Comparison of ENCODE assay signal across 26 mouse cellular contexts in the genomic region with DNA sequence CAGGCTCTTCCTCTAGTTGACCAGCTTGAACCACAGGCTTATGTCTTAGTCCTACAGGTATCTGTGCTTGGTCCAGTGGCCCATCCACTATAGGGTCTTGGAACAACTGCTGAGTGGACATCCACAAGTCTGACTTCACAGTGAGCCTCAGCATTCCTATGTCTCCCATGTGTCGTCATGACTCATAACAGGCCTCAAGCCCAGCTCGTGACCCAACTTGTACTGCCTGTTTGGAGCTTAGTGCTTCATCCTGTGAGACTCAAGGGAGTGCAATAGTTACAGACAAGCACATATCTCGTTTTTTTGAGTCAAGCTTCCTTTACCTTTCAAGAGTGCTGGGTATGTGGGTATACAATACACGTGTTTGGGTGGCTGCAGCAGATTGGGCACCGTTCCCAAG. TPM values are rescaled to one million over a fixed set of nuclear protein-coding genes. Genes with fewer than 3 reads are reported as not detected.
A peak's percentile ranks its signal among the peaks of the same experiment; 100 is the strongest.
DNase-seq lines count a peak whose midpoint lies in the region; ATAC-seq and TF ChIP-seq lines count a peak whose summit lies in the region.
"Had no signal": no experiment of that assay in that cellular context is flagged by ENCODE, and none has a peak within 500 bp of the region (broad histone marks: within the 10 kb centered on the region; RNA-seq: fewer than 3 reads in every experiment).

No protein-coding gene starts in this region.

- POLR2A ChIA-PET in Patski (lab: Charles Lee) = no interaction called here

- in situ Hi-C loops in Patski (cut with MboI; ENCODE audit: low pct_unique_long_range_greater_than_20kb) = no loop called here

- TF ChIP-seq CTCF in Patski (IDR thresholded peaks at IDR 0.05) = no peak

- DNase-seq in 3134 (ENCODE audit: extremely low read depth, insufficient read length, low spot score) (peak; percentile 32), Patski (ENCODE audit: low read depth, low spot score) (peak; percentile 10)
- DNase-seq in Muller cell, postnatal 12 days (ENCODE audit: inconsistent ontology term) = peak; percentile 24
- DNase-seq in urinary bladder, postnatal 4 days (ENCODE audit: low spot score in 2 of 2) = no peak
- DNase-seq in cerebellum, adult 9-10 months = no peak
- DNase-seq: adrenal gland, adult 2 months; adrenal gland, postnatal 10 days; adrenal gland, postnatal 25 days; B cell, adult 2 months; cerebellum, adult 11 months; cerebellum, adult 18-20 months; cerebellum, adult 8-10 months; cerebellum, postnatal 10 days; cerebellum, postnatal 36 days; embryo, embryonic 11 days had no signal

- ATAC-seq in Patski = no peak
- ATAC-seq: CD4-positive, CD25-positive, alpha-beta regulatory T cell, adult 4 months; forebrain, embryonic 14.5 days; forebrain, embryonic 16.5 days had no signal

- CTCF ChIA-PET in Patski (lab: Charles Lee) = interaction anchor here (1.0 to 1.9 kb wide), 3 partner anchors 13 to 52 kb away, joined by 3 to 7 read pairs (median 5); no protein-coding TSS in a partner anchor

- no peaks in the 10 kb centered on the region for H3K27me3 ChIP-seq in Patski
- H3K27me3 ChIP-seq: CH12.LX; embryonic facial prominence, embryonic 13.5 days; embryonic facial prominence, embryonic 15.5 days; forebrain, embryonic 12.5 days had no signal

RNA-seq across cellular contexts. Expression of a gene that starts 28.7 kb away (rescaled TPM):
- polyA plus RNA-seq in Patski (2021) = 0.60 TPM
- polyA plus RNA-seq: adrenal gland, adult 2 months; brain, embryonic 14.5 days; CD4-positive, CD25-positive, alpha-beta regulatory T cell, adult 4 months; embryonic facial prominence, embryonic 13.5 days; erythroblast, embryonic 14.5 days; forebrain, embryonic 10.5 days; forebrain, embryonic 12.5 days; forebrain, embryonic 14.5 days; forebrain, embryonic 16.5 days; G1E had no signal

Comparison
In these comparisons a context has a peak if more than half of its experiments do, and no peak if none do; other contexts are left out.
1. DNase-seq: peak in 3134 (single experiment), Muller cell, postnatal 12 days (single experiment) and Patski (single experiment); none in urinary bladder, postnatal 4 days (0 of 2) and cerebellum, adult 9-10 months (single experiment).